Mouse (Mus musculus) lung, embryonic 14.5 days (tissue): ENCODE measurements around the gene Ndrg4. TPM values are rescaled to one million over a fixed set of nuclear protein-coding genes. Genes with fewer than 3 reads are reported as not detected.
A peak's percentile ranks its signal among the peaks of the same experiment; 100 is the strongest.

Source experiments
- ATAC-seq: fragments of 200-750 bp; cut with Nextera tagmentation; 2 replicates; pipeline ENCODE4 v1.8.0; 2017; ENCODE audit warnings: mild to moderate bottlenecking, moderate TSS enrichment, moderate library complexity; ENCODE audit not compliant: insufficient read depth
- DNase-seq: peaks from one replicate; pipeline ENCODE4 v3.0.0-alpha.2; 2015
- H3K27ac ChIP-seq: fragments of 300-500 bp; sonication (generic); 2 replicates; pipeline ENCODE4 v1.5.1; 2014; ENCODE audit warnings: low read depth, mild to moderate bottlenecking, moderate library complexity
- H3K27me3 ChIP-seq: fragments of 300-500 bp; sonication (generic); 2 replicates; pipeline ENCODE4 v1.6.1; 2014; ENCODE audit warnings: low read length, control low read depth; ENCODE audit not compliant: insufficient read depth
- H3K36me3 ChIP-seq: fragments of 300-500 bp; sonication (generic); 2 replicates; pipeline ENCODE4 v1.6.1; 2014; ENCODE audit warnings: control low read depth; ENCODE audit not compliant: insufficient read depth
- H3K4me1 ChIP-seq: fragments of 300-500 bp; sonication (generic); 2 replicates; pipeline ENCODE4 v1.6.1; 2014; ENCODE audit warnings: antibody characterized with exemption, control low read depth; ENCODE audit not compliant: insufficient read depth
- H3K4me2 ChIP-seq: fragments of 300-500 bp; sonication (generic); 2 replicates; pipeline ENCODE4 v1.6.1; 2014; ENCODE audit warnings: mild to moderate bottlenecking
- H3K4me3 ChIP-seq: fragments of 300-500 bp; sonication (generic); 2 replicates; pipeline ENCODE4 v1.5.1; 2014; ENCODE audit warnings: low read depth, low read length
- H3K9ac ChIP-seq: fragments of 300-500 bp; sonication (generic); 2 replicates; pipeline ENCODE4 v1.6.1; 2014
- H3K9me3 ChIP-seq: fragments of 300-500 bp; sonication (generic); 2 replicates; pipeline ENCODE4 v1.6.1; 2016; ENCODE audit warnings: low read depth, low read length, control low read depth
- CTCF ChIP-seq: IDR thresholded peaks from 2 replicates; pipeline ENCODE4 v1.5.1; 2016; ENCODE audit warnings: antibody characterized with exemption, low read depth
- WGBS: fragments of 180-500 bp; shearing (Covaris S2); extraction: QIAGEN DNeasy Blood & Tissue Kit; methylation state at CpG from one replicate; pipeline ENCODE4 v1.1.7; 2014; 5-methylcytosine and 5-hydroxymethylcytosine counted together
- polyA plus RNA-seq: library from polyadenylated mRNA; unstranded; fragments of >200 nt; fragmentation: Nextera tagmentation; extraction: Ambion mirVana; gene quantifications from 2 replicates; pipeline ENCODE4 v1.2.1, GENCODE M21; 2014

Ndrg4 gene
- polyA plus RNA-seq, 1 experiment from 2014 or later: 11.4 TPM

GRCm38 (mm10) chr8:95716546-95717335, 40.0 kb downstream of the Ndrg4 start:
- ATAC-seq (no peak; the same call in 1 of the 2 replicates), DNase-seq (peak; percentile 27)
- Histone ChIP-seq H3K36me3 (peaks cover 44% of the 10 kb centered on the region), H3K4me3 (peak overlapping the region; percentile 76), H3K27ac (peak overlapping the region; percentile 15; the same call in 1 of the 2 replicates), H3K9me3 (no peaks in the 10 kb centered on the region), H3K27me3 (no peaks in the 10 kb centered on the region), H3K4me2 (peak overlapping the region; percentile 66), H3K9ac (peak overlapping the region; percentile 72), H3K4me1 (0 out of 2 replicates have a peak, but pooled peaks cover 4% of the 10 kb centered on the region)
- TF ChIP-seq CTCF: no peak
- 16% methylated on average over 21 of the region's 21 CpGs for WGBS

- no peaks in the 10 kb centered on the region for H3K27me3 ChIP-seq
- no peak for ATAC-seq
- 72% methylated on average over 4 of the region's 4 CpGs for WGBS
- DNase-seq: no peak
- no peaks in the 10 kb centered on the region for H3K9me3 ChIP-seq
- peaks cover 94% of the 10 kb centered on the region for H3K36me3 ChIP-seq
- H3K27ac ChIP-seq: no peak overlapping the region
- no peak overlapping the region for H3K4me2 ChIP-seq
- TF ChIP-seq CTCF: no peak
- H3K4me3 ChIP-seq: no peak overlapping the region
- no peaks in the 10 kb centered on the region for H3K4me1 ChIP-seq
- no peak overlapping the region for H3K9ac ChIP-seq
Observed at GRCm38 (mm10) chr8:95727625-95728024, 50.8 kb downstream of the Ndrg4 start.

- H3K4me2 ChIP-seq: no peak overlapping the region
- H3K9me3 ChIP-seq: no peaks in the 10 kb centered on the region
- H3K36me3 ChIP-seq: peaks cover 92% of the 10 kb centered on the region
- WGBS: 79% methylated on average over 7 of the region's 7 CpGs
- no peaks in the 10 kb centered on the region for H3K27me3 ChIP-seq
- TF ChIP-seq CTCF: 0 out of 2 replicates have a peak, but pooled peaks have one; percentile 16
- H3K4me1 ChIP-seq: no peaks in the 10 kb centered on the region
- no peak overlapping the region for H3K9ac ChIP-seq
- ATAC-seq (no peak), DNase-seq (peak; percentile 37)
- no peak overlapping the region for H3K27ac ChIP-seq
- no peak overlapping the region for H3K4me3 ChIP-seq
Observed at GRCm38 (mm10) chr8:95738596-95738995, 61.8 kb downstream of the Ndrg4 start.

GRCm38 (mm10) chr8:95741732-95742131, 65.0 kb downstream of the Ndrg4 start:
- no peak for DNase-seq
- Histone ChIP-seq H3K4me3 (no peak overlapping the region), H3K4me1 (no peaks in the 10 kb centered on the region), H3K9me3 (no peaks in the 10 kb centered on the region), H3K36me3 (peaks cover 94% of the 10 kb centered on the region), H3K9ac (no peak overlapping the region), H3K27me3 (no peaks in the 10 kb centered on the region), H3K27ac (no peak overlapping the region), H3K4me2 (no peak overlapping the region)
- WGBS: 89% methylated on average over 7 of the region's 7 CpGs
- ATAC-seq: no peak
- TF ChIP-seq CTCF: no peak

- DNase-seq: no peak
- WGBS: 91% methylated on average over 4 of the region's 4 CpGs
- Histone ChIP-seq H3K36me3 (peaks cover 94% of the 10 kb centered on the region), H3K27me3 (no peaks in the 10 kb centered on the region), H3K9me3 (no peaks in the 10 kb centered on the region), H3K27ac (no peak overlapping the region), H3K4me2 (no peak overlapping the region), H3K4me3 (no peak overlapping the region), H3K9ac (no peak overlapping the region), H3K4me1 (no peaks in the 10 kb centered on the region)
- no peak for ATAC-seq
- no peak for TF ChIP-seq CTCF
Observed at GRCm38 (mm10) chr8:95748028-95748427, 71.2 kb downstream of the Ndrg4 start.

- DNase-seq (no peak), ATAC-seq (no peak)
- Histone ChIP-seq H3K4me1 (no peaks in the 10 kb centered on the region), H3K9me3 (no peaks in the 10 kb centered on the region), H3K36me3 (peaks cover 89% of the 10 kb centered on the region), H3K4me3 (no peak overlapping the region), H3K4me2 (no peak overlapping the region), H3K27ac (no peak overlapping the region), H3K9ac (no peak overlapping the region), H3K27me3 (no peaks in the 10 kb centered on the region)
- no peak for TF ChIP-seq CTCF
- WGBS: 97% methylated on average over 1 of the region's 1 CpGs
Observed at GRCm38 (mm10) chr8:95751924-95752323, 75.1 kb downstream of the Ndrg4 start.

GRCm38 (mm10) chr8:95760323-95760722, 83.5 kb downstream of the Ndrg4 start:
- Histone ChIP-seq H3K9ac (no peak overlapping the region), H3K27ac (no peak overlapping the region), H3K9me3 (no peaks in the 10 kb centered on the region), H3K4me2 (no peak overlapping the region), H3K4me3 (no peak overlapping the region), H3K27me3 (no peaks in the 10 kb centered on the region), H3K36me3 (peaks cover 89% of the 10 kb centered on the region), H3K4me1 (no peaks in the 10 kb centered on the region)
- WGBS: 34% methylated on average over 6 of the region's 6 CpGs
- DNase-seq (no peak), ATAC-seq (no peak)
- TF ChIP-seq CTCF: no peak
